Mouse (Mus musculus) C2C12 (cell line): ENCODE measurements around the gene Cyb561d2. TPM values are rescaled to one million over a fixed set of nuclear protein-coding genes. Genes with fewer than 3 reads are reported as not detected.

Experiments
- H3K27me3 ChIP-seq: one replicate; pipeline ENCODE4 v1.6.1; 2011; ENCODE audit not compliant: control insufficient read depth, insufficient read depth, insufficient read length
- H3K36me3 ChIP-seq: one replicate; pipeline ENCODE4 v1.6.1; 2011; ENCODE audit not compliant: control insufficient read depth, insufficient read depth
- H3K4me3 ChIP-seq: one replicate; pipeline ENCODE4 v1.5.1; 2011; ENCODE audit warnings: mild to moderate bottlenecking, control low read depth; ENCODE audit not compliant: poor library complexity, insufficient read depth, severe bottlenecking
- H3K79me2 ChIP-seq: one replicate; pipeline ENCODE4 v1.6.1; 2011; ENCODE audit not compliant: control insufficient read depth, insufficient read depth
- H3K79me3 ChIP-seq: one replicate; pipeline ENCODE4 v1.6.1; 2011; ENCODE audit warnings: low read depth, control low read depth
- H3ac ChIP-seq: one replicate; pipeline ENCODE3; 2011; ENCODE audit warnings: low read depth; ENCODE audit not compliant: control insufficient read depth, insufficient read length
- CEBPB ChIP-seq: IDR thresholded peaks from one replicate; pipeline ENCODE4 v1.6.1; 2011; ENCODE audit warnings: low read depth, mild to moderate bottlenecking, control low read depth, moderate library complexity
- CTCF ChIP-seq: IDR thresholded peaks from one replicate; pipeline ENCODE4 v1.5.1; 2011; ENCODE audit not compliant: control insufficient read depth, insufficient read depth, insufficient read length
- FOSL1 ChIP-seq: IDR thresholded peaks from one replicate; pipeline ENCODE4 v1.8.0; 2011; ENCODE audit warnings: mild to moderate bottlenecking, low read length; ENCODE audit not compliant: poor library complexity, insufficient read depth, severe bottlenecking
- MAX ChIP-seq: IDR thresholded peaks from one replicate; pipeline ENCODE4 v1.6.1; 2011; ENCODE audit warnings: mild to moderate bottlenecking, control low read depth
- MYOD1 ChIP-seq: IDR thresholded peaks from one replicate; pipeline ENCODE4 v1.6.1; 2011; ENCODE audit warnings: low read depth; ENCODE audit not compliant: control insufficient read depth, insufficient read length
- MYOG ChIP-seq: IDR thresholded peaks from one replicate; pipeline ENCODE4 v1.6.1; 2011; ENCODE audit not compliant: control insufficient read depth, insufficient read length; ENCODE audit errors: extremely low read depth
- USF1 ChIP-seq: IDR thresholded peaks from one replicate; pipeline ENCODE4 v1.6.1; 2011; ENCODE audit warnings: low read depth, mild to moderate bottlenecking, control low read depth, moderate library complexity
- polyA plus RNA-seq: library from polyadenylated mRNA; unstranded; fragments of >200 nt; fragmentation: generic; extraction: Trizol; gene quantifications from one replicate; pipeline ENCODE4 v1.2.1, GENCODE M21; 2012; ENCODE audit warnings: missing spikeins

Cyb561d2 gene
- polyA plus RNA-seq, 1 experiment = 23.7 TPM

GRCm38 (mm10) chr9:107520331-107520730 lies 21.7 kb downstream of the Cyb561d2 start:
- peaks cover 72% of the 10 kb centered on the region for H3K27me3 ChIP-seq
- no peaks in the 10 kb centered on the region for H3K79me3 ChIP-seq
- H3ac ChIP-seq = no peak overlapping the region
- no peak overlapping the region for H3K4me3 ChIP-seq
- H3K36me3 ChIP-seq = no peaks in the 10 kb centered on the region
- H3K79me2 ChIP-seq = no peaks in the 10 kb centered on the region
- TF ChIP-seq MAX (no peak), FOSL1 (no peak), MYOD1 (no peak), MYOG (no peak), USF1 (no peak), CEBPB (no peak), CTCF (no peak)

- Histone ChIP-seq H3K79me3 (no peaks in the 10 kb centered on the region), H3ac (no peak overlapping the region), H3K79me2 (no peaks in the 10 kb centered on the region), H3K36me3 (no peaks in the 10 kb centered on the region), H3K4me3 (no peak overlapping the region), H3K27me3 (peaks cover 74% of the 10 kb centered on the region)
- TF ChIP-seq MAX (no peak), MYOD1 (no peak), CTCF (peak; percentile 78), FOSL1 (no peak)
Measured at GRCm38 (mm10) chr9:107514303-107514955, 27.6 kb downstream of the Cyb561d2 start.

- Histone ChIP-seq H3K27me3 (peaks cover 75% of the 10 kb centered on the region), H3K36me3 (no peaks in the 10 kb centered on the region), H3K4me3 (no peak overlapping the region), H3K79me3 (no peaks in the 10 kb centered on the region), H3K79me2 (no peaks in the 10 kb centered on the region), H3ac (no peak overlapping the region)
- TF ChIP-seq MAX = no peak
- no peak for TF ChIP-seq MYOG
- no peak for TF ChIP-seq MYOD1
- TF ChIP-seq USF1 = no peak
- TF ChIP-seq CEBPB = no peak
- no peak for TF ChIP-seq FOSL1
- TF ChIP-seq CTCF = no peak
Measured at GRCm38 (mm10) chr9:107512326-107512725, 29.7 kb downstream of the Cyb561d2 start.

GRCm38 (mm10) chr9:107511436-107511835 lies 30.6 kb downstream of the Cyb561d2 start:
- H3K27me3 ChIP-seq = peaks cover 78% of the 10 kb centered on the region

GRCm38 (mm10) chr9:107510384-107511100 lies 31.5 kb downstream of the Cyb561d2 start:
- no peak for TF ChIP-seq CTCF
- no peak for TF ChIP-seq USF1
- TF ChIP-seq CEBPB = no peak
- no peak for TF ChIP-seq MYOG
- no peak for TF ChIP-seq MYOD1
- no peak for TF ChIP-seq MAX
- TF ChIP-seq FOSL1 = no peak
- Histone ChIP-seq H3K79me3 (no peaks in the 10 kb centered on the region), H3ac (no peak overlapping the region), H3K4me3 (no peak overlapping the region), H3K79me2 (no peaks in the 10 kb centered on the region), H3K27me3 (peaks cover 85% of the 10 kb centered on the region), H3K36me3 (no peaks in the 10 kb centered on the region)

More at GRCm38 (mm10) chr9:107511436-107511835, 30.6 kb downstream of the Cyb561d2 start:
- no peak overlapping the region for H3K4me3 ChIP-seq
- H3K79me2 ChIP-seq = no peaks in the 10 kb centered on the region
- TF ChIP-seq MYOG = no peak
- H3K36me3 ChIP-seq = no peaks in the 10 kb centered on the region
- no peak overlapping the region for H3ac ChIP-seq
- no peaks in the 10 kb centered on the region for H3K79me3 ChIP-seq

- H3K79me2 ChIP-seq = no peaks in the 10 kb centered on the region
- peaks cover 86% of the 10 kb centered on the region for H3K27me3 ChIP-seq
- H3K4me3 ChIP-seq = no peak overlapping the region
- H3K36me3 ChIP-seq = no peaks in the 10 kb centered on the region
- no peak for TF ChIP-seq MYOG
- no peak for TF ChIP-seq FOSL1
- TF ChIP-seq CEBPB = no peak
- no peaks in the 10 kb centered on the region for H3K79me3 ChIP-seq
- H3ac ChIP-seq = no peak overlapping the region
Measured at GRCm38 (mm10) chr9:107508266-107508665, 33.7 kb downstream of the Cyb561d2 start.
